Mouse (Mus musculus): ENCODE measurements around the gene Mpz.

DNA sequence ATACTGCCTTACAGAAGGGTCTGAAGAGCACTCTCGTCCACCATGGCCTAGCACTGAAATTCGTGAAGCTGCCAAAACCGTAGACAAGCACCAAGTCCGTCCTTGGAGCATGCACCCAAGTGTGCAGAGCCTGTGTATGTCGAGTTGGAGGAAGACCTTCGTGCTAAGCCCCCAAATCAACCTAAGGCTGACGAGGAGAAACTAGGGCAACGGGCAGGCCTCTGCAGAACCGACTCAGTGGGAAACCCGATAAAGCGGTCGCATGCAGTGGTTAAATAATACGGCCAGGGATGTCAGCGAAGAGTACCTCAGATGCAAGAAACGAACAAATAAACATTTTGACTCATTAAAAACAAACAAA lies 39.9 kb upstream of the Mpz start:
- no peak for TF ChIP-seq CTCF (IDR thresholded peaks at IDR 0.05; ENCODE audit: low read depth, low read length)
- TF ChIP-seq GATA1 (IDR thresholded peaks at IDR 0.05; ENCODE audit: borderline replicate concordance, low read length): no peak

Measured in G1E (cell line).